Mouse (Mus musculus): ENCODE data around the gene Ccl22. TPM values are rescaled to one million over a fixed set of nuclear protein-coding genes. Genes with fewer than 3 reads are reported as not detected.

Gene Ccl22
- total RNA-seq, 2 experiments from 2014 or later, result 0.15 to 0.26 TPM

DNA sequence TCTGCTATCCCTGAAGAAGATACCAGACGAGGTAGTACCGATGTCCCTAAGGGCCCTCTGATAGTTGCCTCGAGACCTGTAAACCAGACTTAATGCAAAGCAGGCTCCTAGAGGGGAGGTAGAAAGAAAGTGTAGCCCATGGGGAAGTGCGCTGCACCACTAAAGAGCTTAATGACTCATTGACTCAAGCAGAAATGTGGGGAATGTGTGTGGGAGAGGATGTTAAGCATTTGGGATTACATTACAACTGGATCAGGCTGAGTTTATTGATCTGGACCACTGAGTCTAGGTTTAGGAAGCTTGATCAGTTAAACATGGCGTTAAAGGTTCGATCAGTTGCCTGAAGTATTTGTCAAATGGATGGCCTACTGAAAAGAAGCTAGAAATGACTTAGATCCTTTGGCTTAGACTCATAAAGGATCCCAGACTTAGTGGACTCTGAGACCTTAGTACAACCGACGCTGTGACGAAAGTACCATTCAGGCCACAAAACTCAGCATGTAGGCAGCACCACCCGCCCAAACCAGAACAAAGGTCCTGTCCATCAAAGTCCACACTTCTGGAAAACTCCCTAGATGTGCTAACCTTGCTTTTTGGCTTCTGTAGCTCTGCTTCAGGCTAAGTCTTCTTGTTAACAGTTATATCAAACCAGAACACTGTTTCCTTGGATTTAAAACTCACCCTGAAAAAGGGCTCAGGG is 44.0 kb downstream of the Ccl22 start:
- intact Hi-C loops (cut with DNase I), result no loop called here
- no peak for DNase-seq (ENCODE audit: extremely low spot score in 1 of 2, low spot score in 2 of 2)

GRCm38 (mm10) chr8:94794368-94794767 is 49.0 kb downstream of the Ccl22 start:
- intact Hi-C loops (cut with DNase I), result no loop called here
- DNase-seq (ENCODE audit: extremely low spot score in 1 of 2, low spot score in 2 of 2), result no peak

DNA sequence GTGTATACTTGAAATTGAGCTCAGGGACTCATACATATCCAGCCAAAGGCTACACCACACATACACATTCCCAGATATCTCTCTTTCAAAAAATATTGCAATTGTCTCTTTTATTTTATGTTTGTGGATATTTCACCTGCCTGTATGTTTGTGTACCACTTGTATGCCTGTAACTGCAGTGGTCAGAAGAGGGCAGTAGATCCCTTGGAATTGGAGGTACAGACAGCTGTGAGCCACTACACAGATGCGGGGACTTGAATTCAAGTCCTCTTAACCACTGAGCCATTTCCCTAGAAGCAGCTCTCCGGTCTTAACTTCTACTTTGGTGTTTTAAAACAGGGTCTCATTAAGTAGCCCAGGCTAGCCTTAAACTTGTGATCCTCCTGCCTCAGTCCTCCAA is 49.4 kb downstream of the Ccl22 start:
- intact Hi-C loops (cut with DNase I), result no loop called here
- no peak for DNase-seq (ENCODE audit: extremely low spot score in 1 of 2, low spot score in 2 of 2)

GRCm38 (mm10) chr8:94800278-94800968 is 55.0 kb downstream of the Ccl22 start:
- peak in 1 of 2 experiments; percentile 51 for DNase-seq (ENCODE audit: extremely low spot score in 1 of 2, low spot score in 2 of 2)
- intact Hi-C loops (cut with DNase I), result no loop called here

Other genes with a start within 250 kb of the Ccl22 start
- 10 to 100 TPM; 40.3 to 42.3 TPM for gene Cpne2, start 212.6 kb upstream of the Ccl22 start, total RNA-seq (2021)
- gene Rspry1, start 143.7 kb upstream of the Ccl22 start, total RNA-seq (2021), result 10 to 100 TPM; 34.6 to 35.7 TPM
- gene Fam192a, start 143.6 kb upstream of the Ccl22 start, total RNA-seq (2021), result 10 to 100 TPM; 42.0 to 46.1 TPM
- gene Arl2bp, start 79.0 kb upstream of the Ccl22 start, total RNA-seq (2021), result 100 to 1,000 TPM; 149 to 156 TPM
- 10 to 100 TPM; 19.5 to 25.3 TPM for gene Pllp, start 49.3 kb upstream of the Ccl22 start, total RNA-seq (2021)
- gene Cx3cl1, start 26.4 kb downstream of the Ccl22 start, total RNA-seq (2021), result 100 to 1,000 TPM; 417 to 438 TPM
- gene Ccl17, start 64.9 kb downstream of the Ccl22 start, total RNA-seq (2021), result 10 to 100 TPM; 10.8 to 12.3 TPM
- gene Coq9, start 92.7 kb downstream of the Ccl22 start, total RNA-seq (2021), result 10 to 100 TPM; 58.7 to 62.1 TPM
- gene Ciapin1, start 92.8 kb downstream of the Ccl22 start, total RNA-seq (2021), result 10 to 100 TPM; 75.8 to 82.3 TPM
- 10 to 100 TPM; 50.9 to 55.1 TPM for gene Polr2c, start 111.9 kb downstream of the Ccl22 start, total RNA-seq (2021)
- gene Dok4, start 130.7 kb downstream of the Ccl22 start, total RNA-seq (2021), result 10 to 100 TPM; 74.9 to 79.5 TPM
- gene Ccdc102a, start 172.5 kb downstream of the Ccl22 start, total RNA-seq (2021), result 1 to 10 TPM; 2.6 to 3.3 TPM
- gene Adgrg5, start 178.1 kb downstream of the Ccl22 start, total RNA-seq (2021), result not detected
- 100 to 1,000 TPM; 122 to 128 TPM for gene Adgrg1, start 229.2 kb downstream of the Ccl22 start, total RNA-seq (2021)

Measured in left cerebral cortex, postnatal 10 days (tissue).